Mouse (Mus musculus): ENCODE measurements around the gene Zfp983.
"Not testable (repeated sequence)": the region's sequence is repeated elsewhere in the genome, so short reads cannot be mapped to it uniquely, and the experiment has no call there.

Gene Zfp983

GRCm38 (mm10) chr17:21650364-21650907 lies at the start of gene Zfp983:
TSS of gene Zfp983 (plus strand) at chr17:21650624.
- peak; percentile 90 for DNase-seq (ENCODE audit: low spot score)

DNA sequence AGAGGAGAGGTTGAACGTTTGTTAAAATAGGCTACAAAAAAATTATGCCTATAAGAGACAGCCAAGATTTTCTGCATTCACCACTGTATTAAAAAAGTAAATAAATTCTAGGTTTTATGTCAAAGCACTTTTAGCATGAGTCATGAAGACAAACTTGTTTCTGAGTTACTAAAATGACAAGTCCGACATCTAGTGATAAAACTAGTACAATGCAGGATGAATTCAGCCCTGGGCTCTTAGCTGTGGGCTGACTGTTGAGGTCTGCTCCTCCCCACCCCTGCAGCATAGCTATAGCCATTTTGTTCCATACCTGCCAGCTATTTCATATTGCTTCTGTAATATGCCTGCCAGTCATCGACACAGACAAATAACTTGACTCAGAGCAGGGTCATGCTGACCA lies 34.1 kb upstream of the Zfp983 start:
- no peak for DNase-seq (ENCODE audit: low spot score)

GRCm38 (mm10) chr17:21617352-21617751 lies 33.1 kb upstream of the Zfp983 start:
- no peak for DNase-seq (ENCODE audit: low spot score)

GRCm38 (mm10) chr17:21623647-21624046 lies 26.8 kb upstream of the Zfp983 start:
- DNase-seq (ENCODE audit: low spot score), result no peak

- DNase-seq (ENCODE audit: low spot score), result not testable (repeated sequence)
Measured at GRCm38 (mm10) chr17:21635758-21636157, 14.7 kb upstream of the Zfp983 start.

DNA sequence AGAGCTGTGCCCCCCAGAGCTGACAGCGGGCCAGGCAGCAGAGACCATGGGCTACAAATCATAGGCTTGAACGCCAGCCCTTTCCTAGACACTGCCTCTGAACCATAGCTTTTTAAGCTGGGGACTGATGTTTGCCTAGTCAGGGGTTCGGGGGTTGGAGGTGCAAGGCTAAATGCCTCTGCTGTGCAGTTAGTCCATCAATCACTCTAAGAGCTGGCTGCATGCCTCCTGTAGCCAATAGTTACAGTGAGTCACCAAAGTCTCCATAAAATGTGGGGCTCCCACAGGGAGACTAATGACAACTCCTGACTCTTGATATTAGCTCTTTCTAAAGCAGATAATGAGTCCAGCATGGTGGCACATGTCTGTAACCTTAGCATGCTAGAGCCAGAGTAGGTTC lies 1.6 kb upstream of the Zfp983 start:
- DNase-seq (ENCODE audit: low spot score), result no peak

- DNase-seq (ENCODE audit: low spot score), result no peak
Measured at GRCm38 (mm10) chr17:21649936-21650335, 488 bp upstream of the Zfp983 start.

- not testable (repeated sequence) for DNase-seq (ENCODE audit: low spot score)
Measured at GRCm38 (mm10) chr17:21678826-21679225, 28.4 kb downstream of the Zfp983 start.

- DNase-seq (ENCODE audit: low spot score), result peak; percentile 91
Measured at GRCm38 (mm10) chr17:21679273-21680018, 29.0 kb downstream of the Zfp983 start.

DNA sequence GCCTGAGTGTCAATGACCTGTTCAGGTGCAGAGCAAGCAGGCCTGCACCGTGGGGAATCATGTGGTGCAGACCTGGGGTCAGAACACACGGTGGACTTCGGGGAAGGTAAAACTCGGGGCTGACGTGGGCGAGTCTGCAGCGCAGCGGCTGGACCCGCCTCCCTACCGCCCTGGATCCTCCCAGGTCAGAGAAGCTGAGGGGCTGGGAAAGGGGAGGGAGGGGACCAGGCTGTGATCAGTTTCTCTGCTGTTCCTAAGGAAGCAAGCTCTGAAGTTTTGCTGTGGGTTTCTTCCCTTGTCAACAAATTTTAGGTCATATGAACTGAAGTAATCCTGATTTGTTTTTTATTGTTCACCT lies 29.6 kb downstream of the Zfp983 start:
- not testable (repeated sequence) for DNase-seq (ENCODE audit: low spot score)

DNA sequence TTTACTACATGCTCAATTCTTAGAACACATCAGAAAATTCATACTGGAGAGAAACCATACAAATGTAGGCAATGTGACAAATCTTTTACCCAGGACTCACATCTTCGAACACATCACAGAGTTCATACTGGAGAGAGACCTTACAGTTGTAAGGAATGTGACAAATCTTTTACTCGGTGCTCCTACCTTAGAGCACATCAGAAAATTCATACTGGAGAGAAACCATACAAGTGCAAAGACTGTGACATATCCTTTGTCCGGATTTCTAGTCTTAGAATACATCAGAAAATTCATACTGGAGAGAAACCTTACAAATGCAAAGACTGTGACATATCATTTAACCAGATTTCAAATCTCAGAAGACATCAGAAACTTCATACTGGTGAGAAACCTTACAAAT lies 41.1 kb downstream of the Zfp983 start, which contains the start of gene Gm10226:
Gm10226 (plus strand) TSS at position 301 of the 400 bp plus-strand sequence.
- no peak for DNase-seq (ENCODE audit: low spot score)

DNA sequence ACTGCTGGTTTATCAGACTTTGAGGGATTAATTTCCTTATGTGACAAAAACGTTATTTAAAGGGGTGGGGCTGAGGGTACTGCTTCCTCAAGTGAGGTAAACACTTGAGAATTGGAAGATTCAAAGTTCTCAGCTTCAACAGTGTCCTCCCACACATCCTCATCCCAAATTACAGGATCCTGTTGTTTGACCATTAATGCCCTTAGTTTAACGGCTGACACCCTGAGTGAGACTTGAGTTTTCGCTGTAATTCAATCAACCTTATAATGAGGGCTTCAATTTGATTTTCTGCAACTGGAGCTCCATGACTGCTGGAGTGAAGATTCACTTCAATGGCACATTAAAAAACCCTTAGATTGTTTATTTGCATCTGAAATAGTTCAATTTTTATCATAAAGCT lies 42.9 kb downstream of the Zfp983 start:
- DNase-seq (ENCODE audit: low spot score), result no peak

DNA sequence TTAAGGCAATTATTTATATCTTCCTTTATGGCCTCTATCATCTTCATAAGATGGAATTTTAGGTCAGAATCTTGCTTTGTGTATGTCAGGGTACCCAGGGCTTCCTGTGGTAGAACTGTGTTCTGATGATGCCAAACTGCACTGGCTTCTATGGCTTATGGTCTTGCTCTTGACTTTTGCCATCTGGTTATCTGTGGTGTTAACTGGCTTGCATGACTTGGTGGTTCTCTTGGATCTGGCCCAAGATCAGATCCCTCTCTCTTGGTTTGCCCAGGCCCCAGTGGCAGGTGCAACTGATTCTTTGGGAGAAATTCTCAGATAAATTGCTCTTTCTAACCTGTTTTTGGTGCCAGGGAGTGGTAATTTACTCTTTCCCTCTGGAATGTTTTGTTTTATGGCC lies 45.6 kb downstream of the Zfp983 start:
- DNase-seq (ENCODE audit: low spot score), result no peak

DNA sequence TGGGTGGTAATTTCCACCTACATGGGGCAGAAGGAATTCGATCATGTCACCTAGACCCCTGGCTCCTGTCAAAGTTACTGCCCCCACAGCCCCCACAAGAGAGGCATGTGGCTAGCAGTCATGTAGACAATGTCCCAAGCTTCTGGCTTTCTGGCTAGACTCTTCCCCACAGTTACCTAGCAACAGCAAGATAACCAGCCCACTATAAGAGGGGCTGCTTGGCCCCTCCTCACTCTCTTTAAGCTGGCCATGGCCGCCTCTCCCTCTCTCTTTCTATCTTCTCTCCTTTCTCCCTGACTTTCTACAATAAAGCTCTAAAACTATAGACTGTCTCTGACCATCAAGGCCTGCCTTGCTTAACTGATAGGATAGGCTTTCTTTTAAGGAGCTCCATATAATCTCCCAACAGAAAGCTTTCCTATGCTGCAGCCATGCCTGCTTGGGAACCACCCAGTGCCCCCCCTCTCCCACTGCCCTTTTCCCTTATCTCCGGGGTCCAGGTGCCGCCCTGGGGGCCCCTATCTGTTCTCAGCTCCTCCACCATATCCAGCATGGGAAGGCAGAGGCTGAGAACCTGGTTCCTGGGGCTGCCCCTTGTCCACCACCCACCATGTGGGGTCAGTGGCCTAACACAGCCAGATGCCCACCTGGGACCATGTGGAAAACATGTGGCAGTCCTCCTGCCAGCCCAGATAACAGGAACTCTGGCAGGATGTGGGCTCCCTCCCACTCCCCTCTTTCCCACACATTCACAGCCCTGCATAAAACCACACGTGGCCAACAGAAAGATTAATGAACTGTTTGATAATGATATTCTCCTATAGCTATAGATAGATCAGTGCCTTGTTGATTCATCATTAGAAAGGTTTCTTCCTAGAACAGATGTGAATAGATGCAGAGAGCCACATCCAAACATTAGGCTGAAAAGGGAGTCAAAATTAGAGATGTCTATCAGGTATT lies 52.1 kb downstream of the Zfp983 start:
- DNase-seq (ENCODE audit: low spot score), result peak; percentile 32

GRCm38 (mm10) chr17:21703414-21703813 lies 53.0 kb downstream of the Zfp983 start:
- no peak for DNase-seq (ENCODE audit: low spot score)

- peak; percentile 90 for DNase-seq (ENCODE audit: low spot score)
Measured at GRCm38 (mm10) chr17:21707343-21707996, 57.0 kb downstream of the Zfp983 start, which contains the start of gene Zfp760. TSS of gene Zfp760 (plus strand) at chr17:21707741.

DNA sequence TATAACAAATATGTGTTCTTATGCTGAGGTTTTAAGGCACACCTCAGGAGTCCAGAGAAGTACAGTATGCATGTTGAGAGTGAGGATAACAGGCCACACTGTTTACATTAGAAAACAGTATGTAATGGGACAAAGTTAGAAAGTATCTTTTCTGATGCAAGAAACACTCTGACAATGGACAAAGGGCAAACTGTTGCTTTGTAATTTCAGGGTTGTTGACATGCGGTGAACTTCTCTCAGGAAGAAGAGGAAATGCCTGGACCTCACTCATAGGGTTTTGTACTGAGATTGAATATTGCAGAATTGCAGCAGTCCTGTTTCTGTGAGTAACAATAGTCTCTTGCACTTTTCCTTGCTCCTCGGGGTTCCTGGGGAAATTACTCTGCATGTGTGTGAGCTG lies 58.0 kb downstream of the Zfp983 start:
- no peak for DNase-seq (ENCODE audit: low spot score)

Measured in yolk sac, embryonic 10.5 days (tissue).